Mouse (Mus musculus): ENCODE data around the gene Olfr656.

DNA sequence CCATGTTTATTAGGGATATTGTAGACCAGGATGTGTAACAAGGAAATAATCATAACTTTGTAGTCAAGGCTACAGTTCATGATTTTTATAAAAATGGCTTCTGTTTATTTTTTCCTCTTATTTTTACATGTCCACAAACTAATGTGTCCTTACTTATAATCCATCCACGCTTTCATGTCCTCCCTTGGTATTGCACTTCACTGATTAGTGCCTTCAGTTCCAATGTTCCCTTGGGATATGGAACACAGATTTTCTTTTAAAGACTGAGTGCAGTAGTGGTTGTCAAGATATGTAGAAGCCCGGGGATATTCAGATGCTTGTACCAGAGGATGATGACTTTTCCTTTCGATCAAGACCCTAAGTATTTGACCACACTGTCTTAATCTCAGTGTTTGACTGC is 52.7 kb downstream of the Olfr656 start, which contains the start of gene Olfr659:
- TF ChIP-seq POLR2A (IDR thresholded peaks at IDR 0.05; ENCODE audit: low read depth, low read length) (no peak), CTCF (conservative IDR thresholded peaks at IDR 0.05; ENCODE audit: insufficient read depth, insufficient read length, low read depth, low read length) (no peak)
